Mouse (Mus musculus) cerebellum, adult 2 months (tissue): ENCODE measurements around the gene Kdelr3.

Experiments used
- CTCF ChIP-seq: fragments of 200-500 bp; IDR thresholded peaks from 2 replicates; pipeline ENCODE4 v1.5.1; 2011; ENCODE audit warnings: low read depth, mild to moderate bottlenecking, control low read depth, low read length, moderate library complexity, borderline replicate concordance; ENCODE audit not compliant: insufficient read depth
- POLR2A ChIP-seq: fragments of 200-500 bp; IDR thresholded peaks from 2 replicates; pipeline ENCODE4 v1.6.1; 2011; ENCODE audit warnings: low read length, control low read depth, borderline replicate concordance; ENCODE audit not compliant: insufficient read depth

- no peak for TF ChIP-seq CTCF
- TF ChIP-seq POLR2A, result no peak
These were observed 9.8 kb upstream of the Kdelr3 start for GRCm38 (mm10) chr15:79506460-79506859.
